Mouse (Mus musculus) kidney, embryonic 14.5 days (tissue): ENCODE measurements around the gene Tnc. TPM values are rescaled to one million over a fixed set of nuclear protein-coding genes. Genes with fewer than 3 reads are reported as not detected.

Experiments
- ATAC-seq: fragments of 200-750 bp; cut with Nextera tagmentation; 2 replicates; pipeline ENCODE4 v1.8.0; 2017; ENCODE audit warnings: moderate number of reproducible peaks, mild to moderate bottlenecking, moderate TSS enrichment, moderate library complexity; ENCODE audit not compliant: low FRiP score, low TSS enrichment
- H3K27ac ChIP-seq: fragments of 300-500 bp; sonication (generic); 2 replicates; pipeline ENCODE4 v1.5.1; 2014; ENCODE audit warnings: low read depth, mild to moderate bottlenecking, low read length, moderate library complexity, mixed read lengths
- H3K27me3 ChIP-seq: fragments of 300-500 bp; sonication (generic); 2 replicates; pipeline ENCODE4 v1.6.1; 2014; ENCODE audit warnings: mild to moderate bottlenecking, low read length; ENCODE audit not compliant: control insufficient read depth, insufficient read depth
- H3K36me3 ChIP-seq: fragments of 300-500 bp; sonication (generic); 2 replicates; pipeline ENCODE4 v1.6.1; 2014; ENCODE audit warnings: low read length, mixed read lengths; ENCODE audit not compliant: control insufficient read depth, insufficient read depth
- H3K4me1 ChIP-seq: fragments of 300-500 bp; sonication (generic); 2 replicates; pipeline ENCODE4 v1.6.1; 2014; ENCODE audit warnings: low read length, mixed read lengths; ENCODE audit not compliant: control insufficient read depth, insufficient read depth
- H3K4me2 ChIP-seq: fragments of 300-500 bp; sonication (generic); replicated peaks from 2 replicates; pipeline ENCODE4 v1.6.1; 2014; ENCODE audit warnings: low read depth, mild to moderate bottlenecking, low read length
- H3K4me3 ChIP-seq: fragments of 300-500 bp; sonication (generic); 2 replicates; pipeline ENCODE4 v1.5.1; 2014; ENCODE audit warnings: mild to moderate bottlenecking, low read length
- H3K9ac ChIP-seq: fragments of 300-500 bp; sonication (generic); 2 replicates; pipeline ENCODE4 v1.6.1; 2014; ENCODE audit warnings: low read depth, mild to moderate bottlenecking, low read length, moderate library complexity
- H3K9me3 ChIP-seq: fragments of 300-500 bp; sonication (generic); 2 replicates; pipeline ENCODE4 v1.6.1; 2016; ENCODE audit warnings: low read length; ENCODE audit not compliant: control insufficient read depth
- WGBS: fragments of 180-500 bp; shearing (Covaris S2); extraction: QIAGEN DNeasy Blood & Tissue Kit; methylation state at CpG from one replicate; pipeline ENCODE4 v1.1.7; 2014; 5-methylcytosine and 5-hydroxymethylcytosine counted together
- polyA plus RNA-seq: library from polyadenylated mRNA; unstranded; fragments of >200 nt; fragmentation: Nextera tagmentation; extraction: Ambion mirVana; gene quantifications from 2 replicates; pipeline ENCODE4 v1.2.1, GENCODE M21; 2014

Tnc gene
- polyA plus RNA-seq, 1 experiment from 2014 or later: 16.6 TPM

DNA sequence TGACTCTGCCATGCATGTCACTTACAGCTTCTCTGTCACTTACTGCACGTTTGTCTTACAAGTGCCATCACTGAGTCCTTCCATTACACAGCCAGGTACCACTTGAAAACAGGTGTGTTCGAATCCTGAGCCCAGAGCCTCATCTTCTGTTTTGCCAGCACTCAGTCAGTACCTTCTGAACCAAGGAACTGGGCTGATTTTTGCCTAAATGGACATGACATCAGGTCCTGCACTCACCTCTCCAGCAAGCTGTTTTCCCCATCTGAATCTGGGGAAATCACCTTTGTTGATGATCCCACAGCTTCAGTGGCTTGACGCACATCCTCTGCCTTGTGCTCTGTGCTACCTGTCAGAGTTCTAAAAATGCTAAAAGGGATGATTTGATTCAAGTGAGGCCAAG is 107.4 kb downstream of the Tnc start:
- Histone ChIP-seq H3K9ac (no peak overlapping the region), H3K9me3 (no peaks in the 10 kb centered on the region), H3K4me2 (no peak overlapping the region), H3K4me1 (no peaks in the 10 kb centered on the region), H3K4me3 (no peak overlapping the region), H3K27me3 (no peaks in the 10 kb centered on the region), H3K27ac (no peak overlapping the region), H3K36me3 (no peaks in the 10 kb centered on the region)
- 77% methylated on average over 3 of the region's 3 CpGs for WGBS
- no peak for ATAC-seq

- no peak overlapping the region for H3K4me3 ChIP-seq
- no peaks in the 10 kb centered on the region for H3K9me3 ChIP-seq
- H3K9ac ChIP-seq: no peak overlapping the region
- H3K27ac ChIP-seq: no peak overlapping the region
- ATAC-seq: no peak
- H3K4me1 ChIP-seq: no peaks in the 10 kb centered on the region
- no peaks in the 10 kb centered on the region for H3K27me3 ChIP-seq
- H3K36me3 ChIP-seq: no peaks in the 10 kb centered on the region
- 88% methylated on average over 4 of the region's 4 CpGs for WGBS
- H3K4me2 ChIP-seq: no peak overlapping the region
Observed at GRCm38 (mm10) chr4:63935960-63936359, 110.9 kb downstream of the Tnc start.

GRCm38 (mm10) chr4:63935314-63935713 is 111.5 kb downstream of the Tnc start:
- Histone ChIP-seq H3K36me3 (no peaks in the 10 kb centered on the region), H3K4me2 (no peak overlapping the region), H3K9me3 (no peaks in the 10 kb centered on the region), H3K27ac (no peak overlapping the region), H3K27me3 (no peaks in the 10 kb centered on the region), H3K9ac (no peak overlapping the region), H3K4me3 (no peak overlapping the region), H3K4me1 (no peaks in the 10 kb centered on the region)
- 83% methylated on average over 9 of the region's 9 CpGs for WGBS
- no peak for ATAC-seq

GRCm38 (mm10) chr4:63930863-63931262 is 116.0 kb downstream of the Tnc start:
- Histone ChIP-seq H3K27me3 (no peaks in the 10 kb centered on the region), H3K36me3 (no peaks in the 10 kb centered on the region), H3K4me3 (no peak overlapping the region), H3K4me1 (no peaks in the 10 kb centered on the region), H3K4me2 (no peak overlapping the region), H3K9ac (no peak overlapping the region), H3K27ac (no peak overlapping the region), H3K9me3 (no peaks in the 10 kb centered on the region)
- no peak for ATAC-seq
- WGBS: 86% methylated on average over 2 of the region's 2 CpGs

- 47% methylated on average over 2 of the region's 2 CpGs for WGBS
- Histone ChIP-seq H3K36me3 (no peaks in the 10 kb centered on the region), H3K4me2 (no peak overlapping the region), H3K27me3 (no peaks in the 10 kb centered on the region), H3K4me3 (no peak overlapping the region), H3K4me1 (no peaks in the 10 kb centered on the region), H3K9ac (no peak overlapping the region), H3K9me3 (no peaks in the 10 kb centered on the region), H3K27ac (no peak overlapping the region)
- ATAC-seq: no peak
Observed at GRCm38 (mm10) chr4:63929490-63929889, 117.3 kb downstream of the Tnc start.

DNA sequence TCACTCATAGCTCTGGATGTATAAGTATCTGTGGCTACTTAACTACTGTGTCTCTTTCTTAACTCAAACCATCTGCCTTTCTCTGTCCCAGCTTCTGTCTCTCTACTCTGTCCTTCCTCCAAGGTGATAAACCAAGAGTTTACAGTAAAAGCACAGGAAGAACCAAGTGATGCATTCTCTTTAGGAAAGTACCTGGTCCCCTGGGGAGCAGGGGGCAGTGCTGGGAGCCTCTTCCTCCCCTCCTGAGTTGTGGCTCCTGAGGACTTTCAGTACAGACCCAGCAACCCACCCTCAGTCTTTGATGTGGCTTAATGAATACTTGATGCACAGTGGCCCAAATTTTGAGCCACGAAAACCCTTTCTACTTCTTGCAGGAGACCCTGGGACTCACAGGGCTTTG is 118.6 kb downstream of the Tnc start:
- no peak overlapping the region for H3K9ac ChIP-seq
- no peak overlapping the region for H3K27ac ChIP-seq
- H3K4me3 ChIP-seq: no peak overlapping the region
- H3K4me1 ChIP-seq: no peaks in the 10 kb centered on the region
- no peaks in the 10 kb centered on the region for H3K9me3 ChIP-seq
- 92% methylated on average over 1 of the region's 1 CpGs for WGBS
- H3K36me3 ChIP-seq: no peaks in the 10 kb centered on the region
- no peak overlapping the region for H3K4me2 ChIP-seq
- no peaks in the 10 kb centered on the region for H3K27me3 ChIP-seq
- ATAC-seq: no peak

DNA sequence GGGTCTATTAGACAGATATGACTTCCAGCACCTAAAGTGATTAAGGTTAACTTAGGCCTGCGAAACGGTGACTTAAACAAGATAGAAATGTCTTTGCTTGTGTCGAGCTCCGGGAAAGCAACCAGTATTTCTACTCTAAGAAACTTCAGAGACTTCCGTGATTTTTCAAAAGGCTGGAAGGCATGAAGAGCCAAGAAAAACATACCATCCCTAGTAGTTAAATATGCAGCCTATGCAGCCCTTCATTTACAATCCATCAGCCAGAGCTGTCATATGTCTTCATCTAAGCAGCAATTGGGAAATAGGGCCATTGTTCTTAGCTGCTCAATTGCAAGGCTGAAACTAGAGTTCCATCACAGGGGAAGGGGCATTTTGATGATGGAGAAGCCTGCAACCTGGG is 129.6 kb downstream of the Tnc start:
- no peak for ATAC-seq
- H3K27ac ChIP-seq: no peak overlapping the region; the same call in 1 of the 2 replicates

DNA sequence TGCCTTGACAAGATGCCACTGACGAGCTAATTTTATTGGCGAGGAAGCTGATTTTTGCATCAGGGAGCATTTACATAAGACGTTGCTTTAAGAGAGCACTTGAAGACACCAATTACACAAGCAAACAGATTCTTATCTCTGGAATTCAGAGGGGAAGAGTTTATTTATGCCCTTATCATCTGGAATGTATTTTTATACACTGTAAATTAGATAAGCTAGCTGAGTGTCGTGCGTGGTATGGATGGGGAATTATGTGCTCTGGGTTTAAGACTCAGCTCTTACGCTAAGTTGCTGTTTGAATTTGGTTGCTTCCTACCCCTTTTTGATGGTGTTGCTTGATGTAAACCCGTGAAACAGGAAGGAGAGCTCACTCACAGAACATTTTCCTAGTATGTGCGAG is 130.1 kb downstream of the Tnc start:
- Histone ChIP-seq H3K9ac (no peak overlapping the region), H3K36me3 (no peaks in the 10 kb centered on the region), H3K4me2 (no peak overlapping the region), H3K4me1 (peaks cover 3% of the 10 kb centered on the region), H3K9me3 (no peaks in the 10 kb centered on the region), H3K27ac (no peak overlapping the region; the same call in 1 of the 2 replicates), H3K4me3 (no peak overlapping the region), H3K27me3 (no peaks in the 10 kb centered on the region)
- ATAC-seq: no peak
- WGBS: 55% methylated on average over 8 of the region's 8 CpGs

More for the DNA sequence above, 129.6 kb downstream of the Tnc start:
- Histone ChIP-seq H3K9me3 (no peaks in the 10 kb centered on the region), H3K27me3 (no peaks in the 10 kb centered on the region), H3K4me2 (no peak overlapping the region), H3K4me3 (no peak overlapping the region), H3K4me1 (peaks cover 3% of the 10 kb centered on the region), H3K9ac (no peak overlapping the region), H3K36me3 (no peaks in the 10 kb centered on the region)
- 70% methylated on average over 5 of the region's 5 CpGs for WGBS

DNA sequence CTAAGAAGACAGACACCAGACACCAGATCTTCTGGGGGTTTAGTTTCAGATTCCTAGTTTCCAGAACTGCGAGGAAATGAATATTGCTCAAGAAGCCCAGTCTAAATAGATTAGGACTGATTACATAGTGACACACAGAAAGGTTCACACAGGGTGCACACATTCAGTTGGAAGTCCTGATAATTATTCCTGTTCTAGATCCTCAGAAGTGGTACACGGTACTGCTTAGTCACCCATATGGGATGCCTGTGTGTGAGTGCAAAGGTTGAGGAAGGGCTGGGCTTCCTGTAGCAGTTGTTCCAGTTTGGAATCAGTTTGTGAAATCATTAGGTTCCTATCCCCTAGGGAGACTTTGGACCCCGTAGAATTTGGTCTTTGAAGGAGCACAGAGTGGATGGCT is 130.5 kb downstream of the Tnc start:
- 68% methylated on average over 3 of the region's 3 CpGs for WGBS
- Histone ChIP-seq H3K4me3 (no peak overlapping the region), H3K27ac (no peak overlapping the region), H3K27me3 (no peaks in the 10 kb centered on the region), H3K4me1 (peaks cover 3% of the 10 kb centered on the region), H3K9ac (no peak overlapping the region), H3K9me3 (no peaks in the 10 kb centered on the region), H3K36me3 (no peaks in the 10 kb centered on the region), H3K4me2 (no peak overlapping the region)
- ATAC-seq: no peak
